In genomic region chr14:31903664-31904063, GRCm38 (mm10) we compare ENCODE assay signal across 15 mouse cellular contexts.
"Had no signal": no experiment of that assay in that cellular context is flagged by ENCODE, and none has a peak within 500 bp of the region (broad histone marks: within the 10 kb centered on the region; RNA-seq: fewer than 3 reads in every experiment).

No protein-coding gene starts in this region.

- H3K36me3 ChIP-seq: limb, embryonic 12.5 days; limb, embryonic 15.5 days; lung, embryonic 15.5 days had no signal

- H3K9me3 ChIP-seq: limb, embryonic 12.5 days; limb, embryonic 15.5 days; lung, embryonic 15.5 days had no signal

- H3K27ac ChIP-seq: limb, embryonic 12.5 days; limb, embryonic 15.5 days; liver, embryonic 14.5 days; lung, embryonic 15.5 days had no signal

- H3K4me1 ChIP-seq: limb, embryonic 12.5 days; lung, embryonic 15.5 days had no signal

- H3K9ac ChIP-seq: limb, embryonic 12.5 days; limb, embryonic 15.5 days; liver, embryonic 14.5 days; liver, postnatal 0 days; lung, embryonic 15.5 days had no signal

- H3K4me2 ChIP-seq: limb, embryonic 12.5 days; limb, embryonic 15.5 days; liver, embryonic 11.5 days; lung, embryonic 15.5 days; midbrain, embryonic 11.5 days had no signal

- H3K27me3 ChIP-seq: limb, embryonic 12.5 days; limb, embryonic 15.5 days; lung, embryonic 15.5 days had no signal

- H3K4me3 ChIP-seq: limb, embryonic 12.5 days; limb, embryonic 15.5 days; lung, embryonic 15.5 days had no signal

- ATAC-seq: liver, postnatal 0 days had no signal

- DNase-seq: kidney, adult 9 months; kidney, postnatal 4 days; left cerebral cortex, postnatal 4 days; liver, postnatal 0 days; lung, postnatal 14 days; lung, postnatal 4 days; midbrain, embryonic 14.5 days; thymus, adult 18-20 months; thymus, postnatal 36 days had no signal
